Mouse (Mus musculus) urinary bladder, adult 2 months (tissue): Measurements from ENCODE around the gene Camkk1. TPM values are rescaled to one million over a fixed set of nuclear protein-coding genes. Genes with fewer than 3 reads are reported as not detected.

Source experiments
- DNase-seq: peaks from one replicate; pipeline ENCODE4 v3.0.0; 2022; ENCODE audit warnings: low spot score
- polyA plus RNA-seq: library from polyadenylated mRNA; depleted of rRNA; stranded (reverse); fragments of >200 nt; gene quantifications from 2 replicates; pipeline ENCODE4 v1.2.3, GENCODE M21; 2012; rRNA removed

Gene Camkk1
- polyA plus RNA-seq, 1 experiment: 83.9 TPM

DNA sequence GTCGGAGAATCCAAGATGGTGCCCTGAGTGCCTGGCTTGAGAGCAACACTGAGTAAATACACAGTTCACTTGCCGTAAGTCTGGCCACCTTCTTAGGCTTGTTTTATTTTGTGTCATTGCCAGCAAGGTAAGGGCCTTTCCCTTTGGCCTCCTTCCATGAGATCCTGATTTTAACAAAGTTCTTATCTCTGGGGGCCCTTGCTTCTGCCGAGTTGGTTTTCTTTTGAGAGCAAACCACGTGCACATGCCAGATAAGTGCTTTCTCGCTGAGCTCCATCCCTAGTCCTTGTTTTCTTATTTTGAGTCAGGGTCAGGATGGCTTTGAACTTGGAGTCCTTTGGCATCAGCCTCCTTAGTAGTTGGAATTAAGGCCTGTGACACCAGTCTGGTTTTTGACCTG lies 38.9 kb downstream of the Camkk1 start:
- no peak for DNase-seq

DNA sequence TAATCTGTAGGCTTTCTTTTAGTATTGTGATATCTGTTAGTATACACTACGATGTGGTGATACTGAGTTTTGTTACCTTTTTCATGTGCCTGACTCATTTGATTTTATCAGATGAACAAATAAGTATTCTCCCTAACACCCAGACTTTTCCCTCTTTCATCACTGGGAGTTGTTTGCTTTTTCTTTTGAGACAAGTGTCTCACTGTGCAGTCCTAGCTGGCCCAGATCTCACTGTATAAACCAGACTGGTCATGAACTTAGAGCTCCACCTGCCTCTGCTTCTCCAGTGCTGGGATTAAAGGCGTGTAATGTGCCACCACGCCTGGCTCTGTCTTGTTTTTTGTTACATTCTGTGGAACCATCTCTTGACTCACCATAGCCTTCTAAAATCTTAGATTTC lies 40.8 kb downstream of the Camkk1 start:
- no peak for DNase-seq

DNA sequence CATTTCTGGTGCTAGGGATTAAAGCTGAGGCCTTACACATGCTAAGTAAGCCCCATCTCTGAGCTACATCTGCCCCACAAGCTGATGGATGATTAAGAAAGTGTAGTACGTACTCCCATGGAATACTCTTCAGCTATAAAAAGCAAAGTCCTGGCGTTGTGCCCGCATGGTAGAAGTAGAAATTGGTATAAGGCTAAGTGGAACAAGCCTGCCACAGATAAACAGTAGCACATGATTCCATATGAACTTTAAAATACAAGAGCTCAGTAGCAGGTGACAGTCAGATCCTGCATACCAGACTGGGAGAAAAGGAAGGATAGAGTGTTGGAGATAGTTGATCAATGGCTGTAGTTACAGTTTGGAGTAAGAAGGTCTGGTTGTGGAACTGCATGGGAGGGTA lies 42.6 kb downstream of the Camkk1 start:
- no peak for DNase-seq

DNA sequence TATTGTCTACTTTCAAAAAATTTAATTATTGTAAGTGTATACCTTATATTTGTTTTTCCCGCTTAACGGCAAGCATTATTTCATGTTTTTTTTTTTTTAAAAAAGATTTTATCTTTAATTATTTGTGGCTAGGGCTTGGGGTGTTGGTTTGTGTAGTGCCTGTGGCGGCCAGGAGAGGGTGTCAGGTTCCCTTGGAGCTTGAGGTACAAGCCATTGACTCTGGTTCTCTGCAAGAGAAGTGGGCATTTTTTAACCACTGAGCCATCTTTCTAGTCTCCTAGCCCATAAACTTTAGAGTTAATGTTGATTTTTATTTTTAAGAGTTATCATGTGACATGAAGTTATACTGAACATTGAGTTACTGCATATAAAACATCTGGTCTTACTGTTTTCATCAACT lies 53.0 kb downstream of the Camkk1 start:
- no peak for DNase-seq

DNA sequence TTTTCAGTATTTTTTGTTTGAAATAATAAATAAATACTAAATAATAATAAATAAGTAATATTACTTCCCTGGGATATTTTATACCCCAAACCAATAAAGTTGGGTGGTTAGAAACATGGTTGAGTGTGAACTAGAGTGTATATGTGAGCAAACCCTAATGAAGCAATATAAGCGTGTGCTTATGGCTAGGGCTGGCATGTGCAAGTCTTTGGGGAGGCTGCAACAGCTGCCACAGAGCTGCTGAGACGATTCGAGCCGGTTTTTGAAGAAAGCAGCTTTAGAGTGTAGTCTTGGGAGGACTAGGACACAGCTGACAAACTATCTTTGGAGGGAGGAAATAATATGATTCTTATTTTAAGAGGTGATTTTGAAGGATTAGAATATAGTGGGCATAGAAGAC lies 57.5 kb downstream of the Camkk1 start:
- DNase-seq: no peak

DNA sequence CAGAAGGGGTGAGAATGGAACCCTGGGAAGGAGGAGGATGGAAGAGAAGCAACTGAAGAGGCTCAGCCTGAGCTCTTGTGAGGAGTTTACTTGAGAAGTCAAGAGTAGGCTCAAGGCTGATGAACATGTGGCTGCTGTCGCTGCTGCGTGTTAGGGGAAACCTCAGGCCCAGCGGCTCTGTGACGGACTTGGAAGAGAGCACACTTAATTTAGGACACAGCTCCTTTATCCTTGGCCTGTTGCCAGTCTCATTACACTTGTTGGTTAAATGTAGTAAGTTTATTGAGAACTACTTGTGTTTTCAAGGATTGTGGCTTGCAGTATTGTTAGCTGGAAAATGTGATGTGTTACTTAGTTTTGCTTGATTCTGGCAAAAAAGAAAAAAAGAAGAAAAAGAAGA lies 57.9 kb downstream of the Camkk1 start:
- no peak for DNase-seq

DNA sequence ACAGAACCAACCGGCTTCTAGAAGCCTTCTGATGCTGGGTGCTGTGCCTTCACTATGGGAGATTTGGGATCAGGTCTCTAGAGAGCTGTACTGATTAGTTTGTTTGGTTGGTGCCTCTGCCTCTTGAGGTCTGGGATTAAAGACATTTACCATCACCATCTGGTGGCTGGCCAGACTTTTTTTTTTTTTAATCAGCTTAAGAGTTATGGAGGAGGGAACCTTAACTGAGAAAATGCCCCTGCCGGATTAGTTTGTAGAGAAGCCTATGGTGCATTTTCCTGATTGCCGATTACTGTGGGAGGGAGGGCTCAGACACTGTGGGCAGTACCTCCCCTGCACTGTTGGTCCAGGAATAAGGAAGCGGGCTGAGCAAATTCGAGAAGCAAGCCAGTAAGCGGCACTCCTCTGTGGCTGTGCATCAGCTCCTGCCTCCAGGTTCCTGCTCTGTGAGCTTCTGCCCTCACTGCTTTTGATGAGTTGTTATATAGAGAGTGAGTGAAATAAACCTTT lies 58.5 kb downstream of the Camkk1 start:
- DNase-seq: no peak

DNA sequence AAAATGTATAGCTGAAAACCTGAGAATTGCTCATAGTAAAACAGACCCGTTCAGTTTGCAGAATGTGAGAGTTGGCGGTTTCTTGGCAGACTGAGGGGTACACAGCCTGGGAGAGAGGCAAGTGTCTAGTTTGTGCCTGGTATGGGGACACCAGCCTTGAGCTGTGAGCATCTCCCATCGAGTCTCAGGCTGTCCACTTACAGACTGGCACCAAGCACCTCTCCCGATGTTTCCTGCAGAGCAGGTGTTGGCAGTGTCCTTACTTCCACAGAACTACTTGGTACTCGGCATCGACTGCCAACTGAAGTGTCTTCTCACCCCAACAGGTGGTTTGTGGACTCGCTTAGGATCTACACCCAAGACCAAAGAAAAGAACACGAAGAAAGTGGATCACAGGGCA lies 59.8 kb downstream of the Camkk1 start:
- no peak for DNase-seq

DNA sequence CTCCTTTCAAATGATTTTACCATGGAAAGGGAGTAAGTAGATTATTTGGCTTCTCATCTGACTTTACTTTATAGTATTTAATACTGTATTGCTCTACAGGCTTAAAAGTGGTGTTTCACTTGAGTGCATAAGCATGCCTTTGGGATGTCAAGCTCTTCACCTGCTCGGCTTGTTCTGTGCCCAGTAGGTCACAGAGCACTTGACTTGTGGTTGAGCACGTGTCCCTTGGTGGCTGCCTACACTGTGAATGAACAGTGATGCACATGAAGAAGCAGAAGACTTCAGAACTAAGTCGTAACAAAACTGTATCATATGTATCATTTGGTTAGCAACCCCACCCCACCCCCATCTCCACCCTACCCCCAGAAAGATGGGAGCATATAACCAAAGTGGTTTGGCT lies 61.5 kb downstream of the Camkk1 start:
- DNase-seq: no peak

DNA sequence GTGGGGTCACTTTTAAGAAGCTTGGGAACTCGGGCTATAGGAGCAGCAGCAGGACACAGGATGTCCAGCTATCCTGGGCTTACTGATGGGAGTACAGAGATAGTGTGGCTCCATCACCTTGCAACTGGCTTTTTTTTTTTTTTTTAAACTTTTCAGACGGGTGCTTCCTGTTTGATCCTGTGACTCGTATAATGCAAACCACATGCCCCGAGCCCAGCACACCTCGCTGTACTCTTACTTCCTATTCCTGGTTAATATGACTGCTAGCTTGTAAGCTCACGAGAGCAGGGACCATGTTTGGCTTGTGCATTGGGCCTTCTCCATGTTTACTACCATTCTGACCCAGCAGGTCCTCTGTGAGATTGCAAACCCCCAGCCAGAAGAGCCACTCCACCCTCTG lies 65.5 kb downstream of the Camkk1 start:
- no peak for DNase-seq

DNA sequence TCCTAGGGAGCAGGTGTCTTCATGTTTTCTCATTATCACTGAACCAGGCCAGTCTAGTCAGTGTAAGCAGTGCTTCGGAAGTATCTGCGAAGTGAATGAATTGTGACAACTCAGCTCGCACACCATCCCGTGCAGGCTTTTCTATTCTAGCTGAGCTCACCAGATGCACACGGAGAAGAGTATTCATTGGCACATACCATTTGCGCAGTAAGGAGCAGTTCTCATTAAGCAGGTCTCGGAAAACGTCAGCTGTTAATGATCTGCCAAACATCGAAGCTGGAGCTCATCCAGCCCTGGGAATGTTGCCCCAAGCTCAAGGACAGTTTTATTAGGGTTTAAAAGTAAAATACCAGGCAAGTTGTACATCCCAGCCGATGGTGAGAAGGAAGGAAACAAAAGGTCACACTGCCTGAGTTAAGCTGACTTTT lies 66.0 kb downstream of the Camkk1 start:
- DNase-seq: no peak

DNA sequence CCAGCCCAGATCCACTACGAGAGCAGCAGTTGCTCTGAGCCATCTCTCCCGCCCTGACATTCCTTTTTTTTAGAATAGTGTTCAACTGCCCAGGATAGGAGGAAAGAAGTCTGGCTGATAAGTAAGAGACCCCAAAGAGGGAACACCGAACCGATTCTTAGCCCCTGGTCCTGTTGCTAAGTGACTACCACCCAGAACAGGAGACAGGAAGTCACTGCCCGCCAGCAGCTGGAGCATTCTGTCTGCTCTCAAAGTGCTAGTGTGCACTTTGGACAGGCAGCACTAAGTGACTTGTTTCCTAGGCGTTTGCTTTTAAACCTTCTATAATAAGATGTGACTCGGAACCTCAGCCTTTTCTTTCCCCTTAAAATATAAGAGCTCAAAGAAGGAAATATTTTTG lies 66.6 kb downstream of the Camkk1 start:
- no peak for DNase-seq

DNA sequence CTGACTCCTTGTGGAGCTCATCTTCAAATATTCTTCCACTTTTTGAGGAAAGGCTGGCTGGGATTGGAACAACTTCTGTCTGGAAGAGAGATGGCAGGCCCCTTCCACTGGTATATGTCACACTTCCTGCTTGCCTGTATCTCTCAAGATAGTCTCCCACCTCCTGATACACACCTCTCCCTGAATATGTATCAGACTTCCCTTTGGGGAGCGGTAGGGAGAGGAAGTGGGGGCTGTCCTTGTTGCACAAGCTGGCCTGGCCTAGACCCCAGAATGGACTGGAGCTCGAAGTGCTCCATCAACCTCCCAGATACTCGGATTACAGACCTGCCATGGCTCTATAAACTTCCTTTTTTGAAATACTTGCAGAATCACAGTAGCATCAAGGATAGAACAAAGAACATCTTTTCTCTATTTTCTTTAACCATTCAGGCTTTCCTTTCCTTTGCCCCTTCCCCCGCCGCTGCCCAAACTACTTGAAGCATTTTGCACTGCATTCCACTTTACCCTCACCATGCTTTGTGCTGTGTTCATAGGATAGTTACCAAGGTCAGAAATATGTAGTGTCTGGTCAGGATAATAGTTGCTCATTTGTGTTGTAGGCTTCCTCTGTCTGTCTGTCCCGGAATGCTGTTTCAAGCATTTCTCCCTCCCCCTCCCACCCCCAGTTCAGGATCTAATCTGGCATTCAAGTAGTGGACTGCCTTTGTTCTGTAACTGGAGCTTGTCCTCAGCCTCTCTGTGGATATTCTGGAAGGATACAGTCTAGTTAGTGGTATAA lies 69.1 kb downstream of the Camkk1 start:
- no peak for DNase-seq

DNA sequence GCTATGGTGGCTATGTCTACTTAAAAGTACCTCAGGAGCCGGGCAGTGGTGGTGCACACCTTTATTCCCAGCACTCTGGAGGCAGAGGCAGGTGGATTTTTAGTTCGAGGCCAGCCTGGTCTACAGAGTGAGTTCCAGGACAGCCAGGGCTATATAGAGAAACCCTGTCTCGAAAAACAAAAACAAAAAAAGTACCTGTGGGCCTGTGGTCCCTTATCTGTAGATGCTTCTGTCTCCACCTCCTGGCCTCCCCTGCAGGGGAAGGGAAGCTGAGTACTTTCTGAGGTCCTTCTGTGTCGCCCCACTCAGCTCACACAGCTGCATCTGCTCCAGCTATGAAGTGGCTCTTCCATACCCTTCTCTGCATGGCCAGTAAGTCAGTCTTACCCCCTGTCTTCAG lies 71.5 kb downstream of the Camkk1 start, which contains the start of gene Itgae:
Gene Itgae, plus strand, starts transcription at position 301 of the 400 bp plus-strand sequence.
- no peak for DNase-seq

DNA sequence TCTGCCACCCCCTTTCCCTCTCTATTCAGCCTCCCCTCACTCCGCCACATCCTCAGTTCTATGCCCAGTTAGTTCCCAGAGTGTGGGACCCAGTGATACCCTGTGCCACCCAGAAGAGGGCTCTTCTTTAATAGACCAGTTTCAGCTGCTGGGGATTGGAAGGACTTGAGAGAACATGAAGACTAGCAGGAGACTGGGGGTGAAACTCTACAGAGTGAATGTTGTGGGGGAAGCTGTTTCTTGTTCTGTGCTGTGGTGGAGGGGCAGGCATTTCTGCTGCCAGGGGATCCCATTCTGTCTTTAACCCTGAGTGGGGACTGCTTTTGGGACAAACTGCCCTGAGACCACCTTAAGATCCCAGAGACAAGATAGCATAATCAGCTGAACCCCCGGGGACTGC lies 72.0 kb downstream of the Camkk1 start:
- no peak for DNase-seq

Other genes starting within 250 kb of the Camkk1 start
- gene Cyb5d2, start 222.9 kb upstream of the Camkk1 start, polyA plus RNA-seq: 7.6 and 9.6 TPM in 2 replicates
- gene Zzef1, start 222.8 kb upstream of the Camkk1 start, polyA plus RNA-seq: 18.3 and 24.1 TPM in 2 replicates
- gene Atp2a3, start 57.8 kb upstream of the Camkk1 start, polyA plus RNA-seq: 24.7 and 35.1 TPM in 2 replicates
- 542 and 648 TPM in 2 replicates for gene P2rx1, start 19.9 kb upstream of the Camkk1 start, polyA plus RNA-seq
- gene Ncbp3, start 28.8 kb downstream of the Camkk1 start, polyA plus RNA-seq: 3.7 and 4.6 TPM in 2 replicates
- gene Itgae, start 71.6 kb downstream of the Camkk1 start, polyA plus RNA-seq: 0.50 and 0.58 TPM in 2 replicates
- 0.41 and 0.58 TPM in 2 replicates for gene Haspin, start 119.3 kb downstream of the Camkk1 start, polyA plus RNA-seq
- gene P2rx5, start 141.4 kb downstream of the Camkk1 start, polyA plus RNA-seq: 3.1 TPM in 2 replicates
- gene Emc6, start 158.0 kb downstream of the Camkk1 start, polyA plus RNA-seq: 49.0 and 62.3 TPM in 2 replicates
- 101 and 131 TPM in 2 replicates for gene Tax1bp3, start 158.1 kb downstream of the Camkk1 start, polyA plus RNA-seq
- 32.5 and 37.5 TPM in 2 replicates for gene Ctns, start 180.0 kb downstream of the Camkk1 start, polyA plus RNA-seq
- 11.5 and 12.7 TPM in 2 replicates for gene Shpk, start 180.5 kb downstream of the Camkk1 start, polyA plus RNA-seq
- 0.37 and 0.38 TPM in 2 replicates for gene Trpv1, start 215.3 kb downstream of the Camkk1 start, polyA plus RNA-seq
- gene Trpv3, start 248.4 kb downstream of the Camkk1 start, polyA plus RNA-seq: 0.32 and 0.34 TPM in 2 replicates